Mouse (Mus musculus) intestine, embryonic 14.5 days (tissue): ENCODE data around the gene Rab42. TPM values are rescaled to one million over a fixed set of nuclear protein-coding genes. Genes with fewer than 3 reads are reported as not detected.
A peak's percentile ranks its signal among the peaks of the same experiment; 100 is the strongest.

ENCODE experiments used
- ATAC-seq: fragments of 200-750 bp; cut with Nextera tagmentation; replicated peaks from 2 replicates; pipeline ENCODE4 v1.8.0; 2017; ENCODE audit warnings: low read depth, moderate number of reproducible peaks, moderate TSS enrichment, moderate library complexity; ENCODE audit not compliant: low FRiP score, low TSS enrichment
- DNase-seq: peaks from one replicate; pipeline ENCODE4 v3.0.0-alpha.2; 2018; ENCODE audit warnings: low spot score
- H3K27ac ChIP-seq: fragments of 300-500 bp; sonication (generic); 2 replicates; pipeline ENCODE4 v1.5.1; 2014; ENCODE audit warnings: low read depth, mild to moderate bottlenecking, control low read depth
- H3K27me3 ChIP-seq: fragments of 300-500 bp; sonication (generic); replicated peaks from 2 replicates; pipeline ENCODE4 v1.6.1; 2014; ENCODE audit warnings: low read length, control low read depth; ENCODE audit not compliant: control insufficient read depth, insufficient read depth
- H3K36me3 ChIP-seq: fragments of 300-500 bp; sonication (generic); 2 replicates; pipeline ENCODE4 v1.6.1; 2014; ENCODE audit warnings: low read length, control low read depth; ENCODE audit not compliant: control insufficient read depth, insufficient read depth
- H3K4me1 ChIP-seq: fragments of 300-500 bp; sonication (generic); replicated peaks from 2 replicates; pipeline ENCODE4 v1.6.1; 2014; ENCODE audit warnings: low read length, control low read depth, mixed read lengths; ENCODE audit not compliant: control insufficient read depth, insufficient read depth
- H3K4me2 ChIP-seq: fragments of 300-500 bp; sonication (generic); 2 replicates; pipeline ENCODE4 v1.6.1; 2014; ENCODE audit warnings: low read length
- H3K4me3 ChIP-seq: fragments of 300-500 bp; sonication (generic); 2 replicates; pipeline ENCODE4 v1.5.1; 2014; ENCODE audit warnings: low read depth, low read length, control low read depth, mixed read lengths
- H3K9ac ChIP-seq: fragments of 300-500 bp; sonication (generic); 2 replicates; pipeline ENCODE4 v1.6.1; 2014; ENCODE audit warnings: mild to moderate bottlenecking, low read length
- H3K9me3 ChIP-seq: fragments of 300-500 bp; sonication (generic); 2 replicates; pipeline ENCODE4 v1.6.1; 2016; ENCODE audit warnings: low read length, control low read depth; ENCODE audit not compliant: control insufficient read depth
- WGBS: fragments of 180-500 bp; shearing (Covaris S2); extraction: QIAGEN DNeasy Blood & Tissue Kit; methylation state at CpG from one replicate; pipeline ENCODE4 v1.1.7; 2014; 5-methylcytosine and 5-hydroxymethylcytosine counted together
- polyA plus RNA-seq: library from polyadenylated mRNA; unstranded; fragments of >200 nt; fragmentation: Nextera tagmentation; extraction: Ambion mirVana; gene quantifications from 2 replicates; pipeline ENCODE4 v1.2.1, GENCODE M21; 2014

The Rab42 gene
- polyA plus RNA-seq, 1 experiment from 2014 or later, result 1.6 TPM

- H3K4me1 ChIP-seq, result peaks cover 4% of the 10 kb centered on the region; the same call in 1 of the 2 replicates
- DNase-seq (peak; percentile 80), ATAC-seq (peak; percentile 84)
- peak overlapping the region; percentile 94 for H3K4me2 ChIP-seq
- H3K27me3 ChIP-seq, result no peaks in the 10 kb centered on the region
- H3K9me3 ChIP-seq, result no peaks in the 10 kb centered on the region
- peak overlapping the region; percentile 92 for H3K9ac ChIP-seq
- H3K27ac ChIP-seq, result peak overlapping the region; percentile 93
- H3K36me3 ChIP-seq, result no peaks in the 10 kb centered on the region
- H3K4me3 ChIP-seq, result peak overlapping the region; percentile 79
- WGBS, result 5% methylated on average over 14 of the region's 64 CpGs
Observed at GRCm38 (mm10) chr4:132260404-132261379, 42.5 kb downstream of the Rab42 start.

GRCm38 (mm10) chr4:132259248-132259647 lies 43.9 kb downstream of the Rab42 start:
- no peaks in the 10 kb centered on the region for H3K9me3 ChIP-seq
- H3K4me3 ChIP-seq, result no peak overlapping the region
- DNase-seq (no peak), ATAC-seq (no peak)
- H3K36me3 ChIP-seq, result no peaks in the 10 kb centered on the region
- H3K4me2 ChIP-seq, result no peak overlapping the region
- H3K27ac ChIP-seq, result no peak overlapping the region
- no peaks in the 10 kb centered on the region for H3K27me3 ChIP-seq
- WGBS, result 81% methylated on average over 4 of the region's 4 CpGs
- peaks cover 4% of the 10 kb centered on the region; the same call in 1 of the 2 replicates for H3K4me1 ChIP-seq
- H3K9ac ChIP-seq, result no peak overlapping the region

GRCm38 (mm10) chr4:132256384-132256783 lies 46.8 kb downstream of the Rab42 start:
- H3K27me3 ChIP-seq, result no peaks in the 10 kb centered on the region
- no peak overlapping the region for H3K9ac ChIP-seq
- no peaks in the 10 kb centered on the region for H3K9me3 ChIP-seq
- DNase-seq (no peak), ATAC-seq (no peak)
- H3K4me3 ChIP-seq, result no peak overlapping the region
- H3K4me1 ChIP-seq, result no peaks in the 10 kb centered on the region; the same call in 1 of the 2 replicates
- H3K4me2 ChIP-seq, result no peak overlapping the region
- WGBS, result 89% methylated on average over 3 of the region's 3 CpGs
- H3K27ac ChIP-seq, result no peak overlapping the region
- peaks cover 4% of the 10 kb centered on the region for H3K36me3 ChIP-seq

GRCm38 (mm10) chr4:132254986-132255385 lies 48.2 kb downstream of the Rab42 start:
- no peak overlapping the region for H3K4me2 ChIP-seq
- no peak overlapping the region for H3K27ac ChIP-seq
- H3K9ac ChIP-seq, result no peak overlapping the region
- H3K4me1 ChIP-seq, result no peaks in the 10 kb centered on the region; the same call in 1 of the 2 replicates
- no peak overlapping the region for H3K4me3 ChIP-seq
- H3K9me3 ChIP-seq, result no peaks in the 10 kb centered on the region
- peaks cover 18% of the 10 kb centered on the region for H3K36me3 ChIP-seq
- H3K27me3 ChIP-seq, result no peaks in the 10 kb centered on the region
- 71% methylated on average over 3 of the region's 3 CpGs for WGBS
- ATAC-seq (no peak), DNase-seq (no peak)

- DNase-seq, result no peak
- WGBS, result 74% methylated on average over 2 of the region's 2 CpGs
- Histone ChIP-seq H3K4me1 (no peaks in the 10 kb centered on the region), H3K9ac (no peak overlapping the region), H3K9me3 (no peaks in the 10 kb centered on the region), H3K4me3 (no peak overlapping the region), H3K36me3 (peaks cover 29% of the 10 kb centered on the region), H3K4me2 (no peak overlapping the region), H3K27me3 (no peaks in the 10 kb centered on the region), H3K27ac (0 out of 2 replicates have a peak overlapping the region, but pooled peaks have one; percentile 22)
- ATAC-seq, result no peak
Observed at GRCm38 (mm10) chr4:132253622-132254021, 49.6 kb downstream of the Rab42 start.

GRCm38 (mm10) chr4:132253128-132253527 lies 50.1 kb downstream of the Rab42 start:
- DNase-seq (no peak), ATAC-seq (no peak)
- no peak overlapping the region for H3K27ac ChIP-seq
- WGBS, result 89% methylated on average over 8 of the region's 8 CpGs
- no peak overlapping the region for H3K4me2 ChIP-seq
- H3K4me3 ChIP-seq, result no peak overlapping the region
- H3K9ac ChIP-seq, result no peak overlapping the region
- H3K27me3 ChIP-seq, result no peaks in the 10 kb centered on the region
- H3K4me1 ChIP-seq, result no peaks in the 10 kb centered on the region
- no peaks in the 10 kb centered on the region for H3K9me3 ChIP-seq
- H3K36me3 ChIP-seq, result peaks cover 34% of the 10 kb centered on the region

Other genes with a start within 250 kb of the Rab42 start
- 0.09 TPM in 1 of 2 replicates, not detected in the other for gene Gm10300, start 228.7 kb downstream of the Rab42 start, polyA plus RNA-seq
- 59.6 and 65.1 TPM in 2 replicates for gene Epb41, start 228.1 kb downstream of the Rab42 start, polyA plus RNA-seq
- 0.24 and 0.38 TPM in 2 replicates for gene Oprd1, start 158.9 kb downstream of the Rab42 start, polyA plus RNA-seq
- 100 and 111 TPM in 2 replicates for gene Ythdf2, start 91.1 kb downstream of the Rab42 start, polyA plus RNA-seq
- 31.6 and 36.0 TPM in 2 replicates for gene Gmeb1, start 41.8 kb downstream of the Rab42 start, polyA plus RNA-seq
- 36.8 and 43.6 TPM in 2 replicates for gene Taf12, start 29.0 kb downstream of the Rab42 start, polyA plus RNA-seq
- gene Trnau1ap, start 26.2 kb upstream of the Rab42 start, polyA plus RNA-seq, result 72.8 and 75.4 TPM in 2 replicates
- 65.7 and 66.6 TPM in 2 replicates for gene Rcc1, start 50.2 kb upstream of the Rab42 start, polyA plus RNA-seq
- gene Phactr4, start 119.1 kb upstream of the Rab42 start, polyA plus RNA-seq, result 21.5 and 22.4 TPM in 2 replicates
- 11.4 and 16.2 TPM in 2 replicates for gene Med18, start 160.5 kb upstream of the Rab42 start, polyA plus RNA-seq
- gene Sesn2, start 207.1 kb upstream of the Rab42 start, polyA plus RNA-seq, result 6.9 and 7.3 TPM in 2 replicates
- 1,370 and 1,434 TPM in 2 replicates for gene Atpif1, start 230.3 kb upstream of the Rab42 start, polyA plus RNA-seq
- 174 and 189 TPM in 2 replicates for gene Dnajc8, start 232.2 kb upstream of the Rab42 start, polyA plus RNA-seq